Mouse (Mus musculus) E14TG2a.4 (cell line): Measurements from ENCODE around the gene Tpcn1.
"Not testable (repeated sequence)": the region's sequence is repeated elsewhere in the genome, so short reads cannot be mapped to it uniquely, and the experiment has no call there.

Experiments used
- H3K27me3 ChIP-seq: 2 replicates; pipeline ENCODE4 v1.6.1; 2014; ENCODE audit warnings: low read length, control low read depth; ENCODE audit not compliant: insufficient read depth
- H3K36me3 ChIP-seq: 2 replicates; pipeline ENCODE4 v1.6.1; 2014; ENCODE audit warnings: low read length, control low read depth; ENCODE audit not compliant: insufficient read depth
- H3K4me1 ChIP-seq: replicated peaks from 2 replicates; pipeline ENCODE4 v1.6.1; 2014; ENCODE audit warnings: low read depth, low read length, control low read depth
- H3K4me3 ChIP-seq: replicated peaks from 2 replicates; pipeline ENCODE4 v1.5.1; 2014; ENCODE audit warnings: mild to moderate bottlenecking, low read length
- H3K9me3 ChIP-seq: 2 replicates; pipeline ENCODE4 v1.6.1; 2014; ENCODE audit warnings: low read length, control low read depth
- CTCF ChIP-seq: conservative IDR thresholded peaks from 2 replicates; pipeline ENCODE4 v1.5.1; 2014; ENCODE audit warnings: low read length
- NANOG ChIP-seq: IDR thresholded peaks from 2 replicates; pipeline ENCODE4 v1.6.1; 2014; ENCODE audit warnings: borderline replicate concordance, low read length, mixed read lengths
- POU5F1 ChIP-seq: IDR thresholded peaks from 2 replicates; pipeline ENCODE4 v1.6.1; 2014; ENCODE audit warnings: low read length, borderline replicate concordance

Gene Tpcn1

DNA sequence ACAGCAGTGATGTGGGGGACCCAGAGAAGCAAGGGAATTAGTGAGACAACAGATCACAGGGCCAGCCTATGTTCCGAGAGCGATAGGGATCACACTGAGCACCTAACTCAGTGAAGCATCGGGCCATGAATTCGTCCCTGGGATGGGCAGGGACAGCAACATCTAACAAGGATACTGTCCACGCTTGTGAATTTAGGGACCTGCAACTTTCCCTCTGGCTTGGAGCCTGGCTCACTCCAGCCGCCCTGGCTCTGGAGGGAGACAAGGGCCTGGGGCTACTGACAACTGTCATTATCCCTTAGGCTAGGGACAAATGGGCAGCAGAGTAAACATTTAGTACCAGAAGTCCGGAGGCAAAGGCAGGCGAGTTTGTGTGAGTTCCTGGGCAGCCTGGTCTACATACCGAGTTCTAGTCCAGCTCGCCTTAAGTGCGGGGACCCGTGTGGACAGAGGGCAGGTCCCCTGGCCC is 85.8 kb downstream of the Tpcn1 start:
- no peaks in the 10 kb centered on the region for H3K9me3 ChIP-seq
- H3K4me3 ChIP-seq: peak overlapping the region; percentile 99
- peaks cover 11% of the 10 kb centered on the region for H3K27me3 ChIP-seq
- peaks cover 21% of the 10 kb centered on the region for H3K36me3 ChIP-seq
- TF ChIP-seq NANOG: no peak
- TF ChIP-seq POU5F1: no peak
- no peak for TF ChIP-seq CTCF
- peaks cover 44% of the 10 kb centered on the region for H3K4me1 ChIP-seq

GRCm38 (mm10) chr5:120502147-120502621 is 86.3 kb downstream of the Tpcn1 start:
- peaks cover 27% of the 10 kb centered on the region for H3K36me3 ChIP-seq
- H3K9me3 ChIP-seq: no peaks in the 10 kb centered on the region
- peak overlapping the region; percentile 99 for H3K4me3 ChIP-seq
- TF ChIP-seq POU5F1: no peak
- no peak for TF ChIP-seq NANOG
- TF ChIP-seq CTCF: no peak
- peaks cover 46% of the 10 kb centered on the region for H3K4me1 ChIP-seq
- H3K27me3 ChIP-seq: peaks cover 11% of the 10 kb centered on the region

DNA sequence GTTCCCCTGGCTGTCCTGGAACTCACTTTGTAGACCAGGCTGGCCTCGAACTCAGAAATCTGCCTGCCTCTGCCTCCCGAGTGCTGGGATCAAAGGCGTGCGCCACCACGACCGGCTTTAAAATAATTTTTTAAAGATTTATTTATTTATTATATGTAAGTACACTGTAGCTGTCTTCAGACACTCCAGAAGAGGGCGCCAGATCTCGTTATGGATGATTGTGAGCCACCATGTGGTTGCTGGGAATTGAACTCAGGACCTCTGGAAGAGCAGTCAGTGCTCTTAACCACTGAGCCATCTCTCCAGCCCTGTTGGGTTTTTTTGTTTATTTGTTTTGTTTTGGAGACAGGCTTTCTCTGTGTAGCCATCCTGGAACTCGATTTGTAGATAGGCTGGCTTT is 87.9 kb downstream of the Tpcn1 start:
- H3K36me3 ChIP-seq: peaks cover 42% of the 10 kb centered on the region
- 0 out of 2 replicates have a peak, but pooled peaks have one; percentile 5 for TF ChIP-seq CTCF
- H3K9me3 ChIP-seq, H3K4me3 ChIP-seq: not testable (repeated sequence)
- peaks cover 57% of the 10 kb centered on the region for H3K4me1 ChIP-seq
- H3K27me3 ChIP-seq: peaks cover 11% of the 10 kb centered on the region

DNA sequence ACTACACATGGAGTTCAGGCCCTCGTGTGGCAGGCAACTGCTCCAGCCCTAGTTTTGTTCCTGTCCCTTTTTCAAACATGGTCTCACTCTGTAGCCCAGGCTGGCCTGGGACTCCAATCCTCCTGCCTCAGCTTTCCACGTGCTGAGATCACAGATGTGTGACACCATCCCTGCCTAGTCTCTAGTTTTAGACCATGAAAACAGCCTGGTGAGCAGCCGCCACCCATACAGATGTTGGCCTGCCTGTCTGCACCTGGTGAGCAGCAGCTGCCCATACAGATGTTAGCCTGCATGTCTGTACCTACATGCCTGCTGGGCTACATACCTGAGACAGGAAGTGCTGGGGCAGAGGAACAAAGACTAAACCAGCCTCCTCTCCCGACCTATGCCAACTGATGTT is 89.3 kb downstream of the Tpcn1 start:
- Histone ChIP-seq H3K27me3 (peaks cover 11% of the 10 kb centered on the region), H3K4me3 (no peak overlapping the region), H3K9me3 (no peaks in the 10 kb centered on the region), H3K36me3 (peaks cover 56% of the 10 kb centered on the region), H3K4me1 (peaks cover 68% of the 10 kb centered on the region)
- TF ChIP-seq POU5F1 (no peak), NANOG (no peak), CTCF (no peak)

GRCm38 (mm10) chr5:120497071-120497470 is 91.4 kb downstream of the Tpcn1 start:
- Histone ChIP-seq H3K4me3 (no peak overlapping the region), H3K4me1 (peaks cover 79% of the 10 kb centered on the region), H3K36me3 (peaks cover 78% of the 10 kb centered on the region), H3K9me3 (no peaks in the 10 kb centered on the region), H3K27me3 (no peaks in the 10 kb centered on the region)
- TF ChIP-seq POU5F1: no peak
- no peak for TF ChIP-seq CTCF
- TF ChIP-seq NANOG: no peak

DNA sequence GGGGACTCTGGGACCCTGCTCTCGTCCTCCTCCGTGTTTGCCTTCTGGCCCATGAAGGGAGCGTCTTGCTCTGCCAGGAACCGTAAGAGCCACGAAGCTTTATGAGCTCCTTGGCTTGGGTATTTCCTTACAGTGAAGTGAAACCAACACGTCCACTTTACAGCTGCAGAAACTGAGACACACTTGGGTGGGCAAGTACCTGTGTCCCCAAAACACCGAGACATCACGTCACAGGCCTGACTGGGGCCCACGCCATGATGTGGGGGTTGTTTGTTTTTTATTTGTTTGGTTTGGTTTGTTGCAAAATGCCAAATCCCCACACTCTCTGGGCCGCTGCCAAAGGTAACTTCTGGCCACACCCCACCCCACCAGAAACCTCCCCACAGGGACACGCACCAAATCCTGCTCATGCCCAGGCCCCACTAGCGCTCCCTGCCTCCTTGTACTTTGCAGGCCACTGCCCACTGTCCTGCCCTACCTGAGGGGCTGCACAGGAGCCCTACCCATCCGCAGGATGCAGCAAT is 92.7 kb downstream of the Tpcn1 start:
- Histone ChIP-seq H3K36me3 (peaks cover 86% of the 10 kb centered on the region), H3K9me3 (no peaks in the 10 kb centered on the region), H3K27me3 (no peaks in the 10 kb centered on the region), H3K4me3 (no peak overlapping the region), H3K4me1 (peaks cover 85% of the 10 kb centered on the region)
- TF ChIP-seq CTCF (no peak), NANOG (no peak), POU5F1 (no peak)

DNA sequence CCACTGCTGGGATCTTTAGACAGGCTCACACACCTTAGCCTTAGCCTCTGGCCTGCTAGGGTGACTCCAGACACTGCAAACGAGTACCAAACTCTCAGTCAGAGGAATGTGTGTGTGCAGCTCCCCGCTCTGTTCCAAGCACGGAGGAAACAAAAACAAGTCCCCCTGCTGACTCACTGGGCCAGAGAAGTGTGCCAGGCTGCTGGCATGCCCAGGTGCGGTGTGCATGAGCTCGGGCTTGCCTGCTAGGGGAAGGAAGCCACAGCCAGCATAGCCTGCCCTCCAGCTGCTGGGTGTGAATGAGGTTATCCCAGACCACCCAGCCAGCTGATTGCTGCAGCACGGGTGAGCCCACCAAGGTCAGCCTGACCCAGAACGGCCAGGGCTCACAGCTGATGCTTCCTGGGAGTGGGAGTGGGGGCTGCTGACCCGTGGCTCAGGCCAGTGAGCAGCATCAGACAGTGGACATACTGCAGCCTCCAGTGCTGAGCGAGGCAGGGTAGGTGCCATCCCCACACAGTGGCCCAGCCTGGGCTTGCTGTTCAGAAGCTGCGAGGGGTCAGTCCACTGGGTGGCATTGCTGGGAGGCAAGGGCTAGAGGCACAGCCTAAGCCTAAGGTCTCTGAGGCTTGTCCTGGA is 93.3 kb downstream of the Tpcn1 start:
- Histone ChIP-seq H3K4me3 (no peak overlapping the region), H3K4me1 (peaks cover 91% of the 10 kb centered on the region), H3K27me3 (no peaks in the 10 kb centered on the region), H3K9me3 (no peaks in the 10 kb centered on the region), H3K36me3 (peaks cover 92% of the 10 kb centered on the region)
- TF ChIP-seq NANOG (no peak), POU5F1 (no peak), CTCF (no peak)

DNA sequence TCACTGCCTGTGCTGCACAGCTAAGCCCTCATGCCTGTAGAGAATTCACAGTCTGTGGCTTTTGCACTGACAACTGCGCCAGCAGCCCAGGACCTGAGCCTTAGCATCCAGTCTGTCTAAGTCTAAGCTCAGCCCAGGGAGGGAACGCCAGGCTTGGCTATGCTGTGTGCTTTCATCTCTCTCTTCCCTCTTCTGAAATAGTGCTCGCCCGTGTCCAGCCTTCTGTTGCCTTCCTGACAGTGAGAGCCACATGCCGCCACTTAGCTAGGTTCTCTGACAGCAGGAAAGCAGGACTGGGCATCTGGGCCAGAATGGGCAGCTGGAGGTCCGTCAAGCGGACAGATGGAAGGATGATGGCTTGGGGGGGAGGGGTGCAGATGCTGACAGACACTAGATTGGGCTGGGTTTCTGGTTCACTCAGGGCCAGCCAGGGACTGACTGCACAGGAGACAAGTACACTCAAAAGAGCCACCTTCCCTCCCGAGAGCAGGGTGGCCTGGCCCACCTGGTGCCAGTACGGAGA is 94.5 kb downstream of the Tpcn1 start:
- Histone ChIP-seq H3K4me1 (peaks cover 89% of the 10 kb centered on the region), H3K4me3 (no peak overlapping the region), H3K9me3 (no peaks in the 10 kb centered on the region), H3K27me3 (no peaks in the 10 kb centered on the region), H3K36me3 (peaks cover 90% of the 10 kb centered on the region)
- TF ChIP-seq CTCF (no peak), POU5F1 (no peak), NANOG (no peak)

GRCm38 (mm10) chr5:120493440-120493839 is 95.0 kb downstream of the Tpcn1 start:
- TF ChIP-seq NANOG (no peak), CTCF (no peak), POU5F1 (no peak)
- peaks cover 90% of the 10 kb centered on the region for H3K36me3 ChIP-seq
- H3K9me3 ChIP-seq: no peaks in the 10 kb centered on the region
- no peaks in the 10 kb centered on the region for H3K27me3 ChIP-seq
- H3K4me3 ChIP-seq: no peak overlapping the region
- peaks cover 89% of the 10 kb centered on the region for H3K4me1 ChIP-seq
